Mouse (Mus musculus) 416B (cell line): ENCODE measurements around the gene C1ql2.

Experiments used
- DNase-seq: peaks from one replicate; pipeline ENCODE4 v3.0.0; 2011; ENCODE audit warnings: low read depth

C1ql2 gene

DNA sequence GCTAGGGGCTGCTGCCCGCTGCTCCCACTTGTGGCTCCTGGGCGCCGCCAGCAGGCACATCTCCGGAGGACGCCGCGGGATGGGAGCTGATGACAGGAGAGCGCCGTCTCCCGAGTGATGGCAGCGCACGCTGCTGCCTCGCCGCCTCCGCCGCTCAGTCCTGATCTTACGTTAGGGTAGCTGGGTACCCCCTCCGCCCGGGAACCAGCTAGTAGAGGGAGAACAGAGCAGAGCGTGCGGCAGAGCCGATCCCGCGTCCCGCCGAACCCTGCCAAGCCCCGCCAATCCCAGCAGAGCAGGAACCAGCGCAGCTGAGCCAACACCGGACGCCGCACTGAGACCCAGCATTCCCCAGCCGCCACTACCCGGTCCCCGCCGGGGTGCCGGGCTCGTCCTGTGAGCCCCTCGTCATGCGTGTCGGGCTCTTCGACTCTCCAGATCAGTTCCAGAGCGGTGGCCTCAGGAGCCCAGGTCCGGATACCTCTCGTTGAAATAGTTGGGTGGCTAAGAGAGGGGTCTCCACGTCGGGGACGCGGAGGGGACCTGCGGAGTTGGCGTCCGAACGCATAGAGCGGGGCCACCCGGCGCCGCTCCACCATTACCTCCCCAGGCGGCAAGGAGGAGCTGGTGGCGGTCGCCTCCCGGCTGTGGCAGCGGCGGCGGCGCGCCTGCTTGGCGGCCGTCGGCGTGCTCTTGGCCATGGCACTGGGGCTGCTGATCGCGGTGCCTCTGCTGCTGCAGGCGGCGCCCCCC, at the start of gene C1ql2:
Gene C1ql2, plus strand, starts transcription at position 164 of the 753 bp plus-strand sequence.
- DNase-seq = no peak

DNA sequence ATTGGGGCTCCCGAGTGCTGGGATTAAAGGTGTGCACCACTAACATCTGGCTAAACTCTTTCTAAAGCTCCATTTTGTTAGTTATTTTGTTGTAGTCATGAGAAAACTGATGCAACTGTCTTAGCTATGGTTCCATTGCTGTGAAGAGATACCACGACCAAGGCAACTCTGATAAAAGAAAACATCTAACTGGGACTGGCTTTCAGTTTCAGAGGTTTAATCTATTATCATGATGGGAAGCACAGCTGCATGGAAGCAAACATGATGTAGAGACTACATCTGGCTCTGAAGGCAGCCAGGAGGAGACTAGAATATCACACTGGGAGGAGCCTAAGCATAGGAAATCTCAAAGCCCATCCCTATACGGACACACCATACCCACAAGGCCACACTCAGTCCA, 48.7 kb upstream of the C1ql2 start:
- DNase-seq = no peak

DNA sequence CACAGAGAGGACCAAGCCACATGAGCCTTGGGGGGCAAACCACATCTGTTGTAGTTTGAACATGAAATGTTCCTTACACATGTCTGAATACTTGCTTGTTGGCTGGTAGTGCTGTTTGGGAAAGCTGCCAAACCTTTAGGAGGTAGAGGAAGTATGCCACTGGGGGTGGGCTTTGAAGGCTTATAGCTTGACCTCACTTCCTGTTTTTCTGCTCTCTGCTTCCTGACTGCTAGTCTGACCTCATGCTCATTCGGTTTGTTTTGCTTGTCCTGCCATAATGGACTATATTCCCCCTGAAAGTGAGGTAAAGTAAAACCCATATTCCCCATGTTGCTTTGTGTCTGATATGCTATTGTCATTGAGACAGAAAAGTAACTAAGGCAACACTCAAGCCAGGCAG, 46.6 kb upstream of the C1ql2 start:
- peak; percentile 93 for DNase-seq

DNA sequence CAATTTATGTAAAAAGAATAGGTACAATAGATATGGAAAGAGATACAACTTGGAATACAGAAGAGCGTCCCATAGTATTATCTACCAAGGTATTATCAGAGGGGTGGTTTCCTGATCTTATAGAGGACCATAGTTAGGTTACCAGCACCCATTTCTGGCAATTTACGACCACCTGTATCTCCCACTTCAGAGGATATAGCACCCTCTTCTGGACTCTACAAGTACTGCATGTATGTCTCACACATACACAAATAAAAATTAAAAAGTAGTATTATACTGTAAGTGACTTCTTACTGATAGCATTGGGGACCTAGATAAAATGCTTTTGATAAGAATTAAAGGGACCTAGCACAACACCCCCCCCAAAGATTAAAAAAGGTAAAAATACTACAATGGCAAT, 43.4 kb upstream of the C1ql2 start:
- DNase-seq = no peak

DNA sequence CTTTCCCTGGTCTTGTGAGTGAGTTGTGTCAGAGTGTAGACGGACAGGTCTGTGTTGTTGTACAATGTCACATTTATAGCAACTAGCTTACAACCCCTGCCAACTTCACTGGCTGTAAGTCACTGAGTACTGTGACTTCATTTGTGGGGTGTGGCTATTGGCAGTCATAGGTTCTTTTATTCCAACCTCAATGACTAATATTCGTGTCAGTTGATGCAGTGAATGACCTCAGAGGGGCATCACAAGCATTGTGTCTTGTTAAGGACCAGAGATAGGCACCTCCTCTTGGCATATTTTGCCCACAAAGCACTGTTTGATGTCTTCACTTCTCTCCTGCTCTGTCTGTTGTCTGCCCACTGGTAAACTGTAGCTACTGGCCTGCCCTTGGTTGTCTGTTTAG, 34.6 kb upstream of the C1ql2 start:
- DNase-seq = peak; percentile 57

DNA sequence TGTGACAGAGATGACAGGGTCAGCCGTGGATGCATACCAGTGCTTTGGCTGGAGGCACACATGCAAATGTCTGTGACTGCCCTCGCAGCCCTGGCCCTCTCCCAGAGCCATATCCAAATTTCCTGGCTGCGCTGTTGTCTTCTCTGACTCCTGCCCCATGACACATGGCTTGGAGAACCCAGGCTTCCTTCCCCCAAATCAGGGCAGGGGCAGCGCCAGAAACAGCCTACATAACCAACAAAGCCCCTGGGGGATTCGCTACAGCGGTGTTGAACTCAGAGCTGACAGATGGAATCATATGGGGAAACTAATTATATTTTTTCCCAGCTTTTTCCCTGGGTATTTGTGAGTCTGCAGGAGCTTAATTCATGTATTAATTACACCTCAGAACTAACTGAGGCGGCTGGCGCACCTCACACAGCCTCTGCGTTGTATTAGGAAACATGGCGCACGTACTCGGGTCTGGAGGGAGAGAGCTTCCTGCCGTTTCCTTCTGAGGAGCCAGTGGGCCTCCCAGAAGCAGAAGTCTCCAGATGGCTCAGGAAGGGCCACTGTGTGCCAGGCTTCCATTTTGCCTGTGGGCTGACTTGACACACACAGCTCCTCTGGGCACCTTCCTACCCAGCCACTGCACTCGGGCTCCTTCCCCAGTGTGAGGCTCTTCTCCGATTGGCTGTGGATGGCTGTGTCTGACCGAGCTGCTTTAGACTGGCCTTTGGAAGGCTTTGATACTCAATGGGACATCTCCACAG, 18.9 kb upstream of the C1ql2 start:
- no peak for DNase-seq

DNA sequence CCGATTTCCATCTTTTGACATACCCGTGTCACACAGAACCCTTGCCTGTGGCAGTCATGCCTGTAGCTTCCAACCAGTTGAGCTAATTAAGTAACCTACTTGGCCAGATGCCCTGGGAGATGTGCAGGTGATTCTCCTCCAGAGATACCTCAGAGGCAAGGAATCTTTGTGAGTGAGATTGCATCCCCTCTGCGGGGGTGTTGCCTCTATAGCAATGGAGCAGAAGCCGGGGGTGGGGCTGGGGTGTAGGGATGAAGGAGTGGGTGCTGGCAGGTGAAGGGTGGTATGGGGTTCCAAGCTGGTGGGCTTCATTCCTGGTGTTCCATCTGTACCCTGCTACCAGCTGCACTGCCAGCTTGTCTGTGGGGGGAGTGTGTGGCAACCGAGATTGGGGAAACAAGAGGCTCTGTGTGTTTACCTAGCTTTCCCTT, 17.2 kb upstream of the C1ql2 start:
- DNase-seq = no peak

DNA sequence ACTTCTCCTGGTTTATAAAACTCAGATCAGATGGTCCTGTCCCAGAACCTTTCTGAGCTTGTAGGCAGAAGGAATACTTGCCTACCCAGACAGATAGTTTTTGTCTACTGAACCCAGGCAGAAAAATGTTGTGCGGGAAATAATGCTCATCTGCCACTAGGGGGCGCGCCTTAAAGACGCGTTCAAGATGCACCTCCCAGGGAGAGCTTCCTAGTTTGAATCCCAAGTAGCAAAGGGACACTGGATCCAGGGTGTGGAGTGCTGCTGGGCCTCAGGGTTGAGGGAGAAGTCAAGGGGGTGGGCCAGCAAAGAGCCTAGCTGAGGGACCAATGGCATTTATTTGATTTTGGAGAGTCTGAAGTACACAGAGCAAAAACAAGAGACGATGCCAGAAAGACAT, 12.7 kb upstream of the C1ql2 start:
- DNase-seq = peak; percentile 50

DNA sequence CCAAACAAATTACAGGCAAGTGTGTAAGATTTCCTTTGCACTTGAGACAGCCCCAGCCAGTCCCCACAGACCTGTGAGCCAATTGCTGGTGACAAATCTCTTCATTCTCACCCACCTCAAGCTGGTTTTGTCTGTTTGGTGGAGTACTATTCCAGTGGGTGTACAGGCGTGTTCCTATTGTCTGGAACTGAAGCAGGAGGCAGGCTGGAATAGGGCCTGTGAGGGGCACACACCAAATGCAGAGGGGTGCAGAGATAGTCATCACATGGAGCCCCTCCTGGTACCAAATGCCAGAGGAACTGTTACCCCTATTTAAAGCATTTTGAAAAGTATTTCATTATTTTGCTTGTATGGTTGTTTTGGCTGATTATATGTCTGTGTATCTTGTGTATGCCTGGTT, 12.2 kb upstream of the C1ql2 start:
- DNase-seq = no peak

DNA sequence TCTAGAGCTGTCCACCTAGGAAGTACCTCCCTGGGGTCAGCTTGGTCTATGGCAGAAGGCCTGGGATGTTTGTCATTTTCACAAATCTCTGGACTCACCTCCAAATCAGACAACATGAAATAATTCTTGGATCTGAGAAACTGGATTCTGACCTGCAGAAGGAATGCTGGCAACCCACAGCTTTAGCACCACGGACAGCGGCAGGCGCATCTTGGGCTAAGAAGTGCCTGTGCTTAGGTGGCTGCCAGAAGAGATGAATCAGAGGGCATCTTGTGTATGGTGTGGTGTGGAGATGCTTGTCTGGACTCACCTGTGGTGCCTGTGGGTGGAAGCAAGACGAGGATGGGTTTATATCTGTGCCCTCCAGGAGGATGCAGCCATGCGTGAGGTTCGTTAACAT, 8.5 kb upstream of the C1ql2 start:
- DNase-seq = peak; percentile 43

DNA sequence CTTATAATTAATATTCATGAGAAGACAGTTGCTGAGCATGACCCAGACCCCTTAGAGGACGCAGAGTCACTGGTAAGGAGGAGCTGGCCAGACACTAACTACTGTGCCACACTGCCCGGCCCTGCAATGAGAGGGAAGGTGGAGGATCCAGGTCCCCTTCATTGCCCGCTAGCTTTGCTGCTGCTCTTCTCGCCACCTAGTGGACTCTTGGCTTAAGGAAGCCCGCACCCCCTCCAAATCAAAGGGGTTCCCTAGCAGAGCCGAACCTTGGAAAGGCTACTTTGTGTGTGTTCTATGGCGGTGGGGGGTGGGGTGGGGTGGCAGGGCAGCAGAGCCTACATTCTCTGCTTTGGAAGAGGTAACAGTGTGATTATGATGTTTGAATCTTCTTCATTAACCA, 2.4 kb upstream of the C1ql2 start:
- DNase-seq = peak; percentile 8

DNA sequence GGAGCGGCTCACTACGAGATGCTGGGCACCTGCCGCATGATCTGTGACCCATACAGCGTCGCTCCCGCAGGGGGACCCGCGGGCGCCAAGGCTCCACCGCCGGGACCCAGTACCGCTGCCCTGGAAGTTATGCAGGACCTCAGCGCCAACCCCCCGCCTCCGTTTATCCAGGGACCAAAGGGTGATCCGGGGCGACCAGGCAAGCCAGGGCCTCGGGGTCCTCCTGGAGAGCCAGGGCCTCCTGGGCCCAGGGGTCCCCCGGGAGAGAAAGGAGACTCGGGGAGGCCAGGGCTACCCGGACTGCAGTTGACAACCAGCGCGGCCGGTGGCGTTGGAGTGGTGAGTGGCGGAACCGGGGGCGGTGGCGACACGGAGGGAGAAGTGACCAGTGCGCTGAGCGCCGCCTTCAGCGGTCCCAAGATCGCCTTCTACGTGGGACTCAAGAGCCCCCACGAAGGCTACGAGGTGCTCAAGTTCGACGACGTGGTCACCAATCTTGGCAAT, 842 bp downstream of the C1ql2 start:
- DNase-seq = no peak

DNA sequence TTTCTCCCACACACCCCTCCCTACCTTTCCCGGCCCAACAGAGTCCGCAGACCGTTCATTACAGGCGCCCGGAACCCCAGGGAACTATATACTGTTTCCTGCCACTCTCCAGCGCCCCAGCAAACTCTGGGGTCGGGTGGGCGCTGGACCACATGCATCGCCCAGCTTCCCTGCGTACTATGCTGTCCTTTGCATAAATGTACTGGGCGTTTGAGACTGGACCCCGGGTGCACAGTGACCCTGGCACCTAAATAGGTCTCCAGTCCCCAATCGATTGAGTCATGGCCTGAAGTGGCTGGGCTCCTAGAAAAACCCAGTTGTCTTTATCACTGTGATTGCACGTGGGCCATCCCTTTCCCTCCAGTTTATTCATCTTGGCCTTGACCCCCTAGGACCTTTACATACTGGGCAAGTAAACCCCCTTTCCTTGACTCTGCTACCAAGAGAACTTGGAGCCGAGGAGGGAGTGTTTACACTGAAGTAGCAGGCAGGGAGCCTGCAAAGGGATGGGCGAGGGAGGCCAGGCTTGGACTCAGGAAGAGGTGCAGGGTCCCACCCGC, 1.5 kb downstream of the C1ql2 start:
- no peak for DNase-seq

DNA sequence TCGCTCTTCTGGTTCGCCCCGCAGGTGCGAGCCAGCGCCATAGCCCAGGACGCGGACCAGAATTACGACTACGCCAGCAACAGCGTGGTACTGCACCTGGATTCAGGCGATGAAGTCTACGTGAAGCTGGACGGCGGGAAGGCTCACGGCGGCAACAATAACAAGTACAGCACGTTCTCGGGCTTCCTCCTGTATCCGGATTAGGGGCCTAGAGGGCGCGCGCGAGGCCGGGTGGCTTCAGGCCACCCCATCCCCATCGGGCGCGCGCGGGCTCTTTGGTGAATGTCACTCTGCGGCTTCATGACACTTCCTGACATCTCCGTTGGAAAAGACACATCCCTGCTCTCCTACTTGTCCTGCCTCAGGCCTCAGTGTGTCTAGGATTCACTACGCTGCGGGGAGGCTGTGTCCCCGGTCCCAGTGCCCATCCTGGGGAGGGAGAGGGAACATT, 2.0 kb downstream of the C1ql2 start:
- DNase-seq = no peak

DNA sequence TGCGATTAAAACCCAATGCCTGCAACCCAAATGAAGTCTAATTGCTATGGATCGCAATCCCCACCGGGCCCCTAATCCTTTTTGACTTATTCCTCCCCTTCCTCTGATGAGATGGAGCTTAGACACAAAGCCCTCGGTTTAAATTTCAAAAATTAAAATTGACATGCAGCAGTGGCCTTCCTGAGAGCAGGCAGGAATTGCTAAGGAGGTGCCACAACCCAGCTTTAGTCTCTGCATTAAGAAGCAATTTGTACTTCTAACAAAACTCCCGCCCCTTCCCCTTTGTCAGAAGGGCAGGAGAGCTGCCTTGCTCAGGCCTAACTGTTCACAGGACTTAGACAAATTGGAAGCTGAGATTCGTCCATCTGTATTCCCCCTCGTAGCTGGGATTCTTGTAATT, 4.6 kb downstream of the C1ql2 start:
- no peak for DNase-seq

DNA sequence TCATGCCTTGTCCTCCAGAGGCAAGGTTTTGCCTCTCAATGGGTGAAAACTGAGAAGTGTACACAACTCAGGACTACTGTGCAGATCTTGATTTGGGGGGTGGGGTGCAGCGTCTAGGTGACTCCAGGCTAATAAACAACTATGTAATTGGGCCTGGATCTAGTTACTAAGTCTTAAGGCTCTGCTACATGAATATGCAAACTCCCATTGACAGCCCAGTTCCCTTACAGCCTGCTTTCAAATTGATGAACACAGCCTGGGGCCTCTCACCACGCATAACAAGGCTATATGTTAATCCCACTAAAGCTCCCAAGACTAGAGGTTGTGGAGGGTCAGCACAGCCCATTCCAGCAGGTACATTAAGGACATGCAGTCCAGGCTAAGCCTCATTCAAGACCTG, 14.0 kb downstream of the C1ql2 start:
- DNase-seq = no peak

DNA sequence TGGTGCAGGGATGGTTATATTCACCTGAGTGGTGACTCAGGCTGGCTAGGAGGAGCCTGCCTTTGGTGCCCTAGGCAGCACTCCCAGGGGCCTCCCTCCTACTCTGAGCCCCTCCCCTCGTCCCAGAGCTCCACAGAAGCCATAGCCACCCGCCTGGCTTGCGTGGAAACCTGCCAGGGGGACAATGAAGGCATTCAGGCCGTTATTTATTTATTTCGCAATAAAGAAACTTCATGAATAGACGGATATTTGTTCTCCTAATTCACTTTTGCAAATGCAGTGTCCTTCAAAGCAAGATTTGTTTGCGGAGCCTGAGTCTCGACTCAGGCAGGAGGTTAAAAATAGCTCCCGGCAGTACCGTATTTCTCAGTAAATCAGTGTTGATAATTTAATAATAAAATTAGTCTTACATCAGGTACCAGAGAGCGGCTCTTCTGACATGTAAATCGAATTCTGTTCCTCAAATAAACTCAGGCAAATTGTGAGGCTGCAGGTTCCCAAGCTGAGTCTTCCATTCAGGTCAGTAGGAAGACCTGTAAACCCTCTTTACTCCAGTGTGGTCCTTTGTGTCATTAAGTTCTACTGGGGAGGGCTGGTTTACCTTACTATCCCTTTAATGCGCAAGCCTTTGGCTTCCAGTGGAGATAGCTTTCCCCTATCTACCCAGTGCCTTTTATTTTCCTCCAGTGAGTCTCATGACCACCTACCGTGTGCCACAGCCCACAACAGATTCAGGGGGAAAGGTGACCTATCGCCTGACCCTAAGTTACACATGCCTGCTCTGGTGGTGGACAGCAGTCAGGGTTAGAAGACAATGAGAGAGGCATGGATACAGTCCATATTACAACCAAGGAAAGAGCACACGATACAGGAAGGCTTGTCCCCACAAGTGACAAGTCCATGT, 17.2 kb downstream of the C1ql2 start:
- no peak for DNase-seq

DNA sequence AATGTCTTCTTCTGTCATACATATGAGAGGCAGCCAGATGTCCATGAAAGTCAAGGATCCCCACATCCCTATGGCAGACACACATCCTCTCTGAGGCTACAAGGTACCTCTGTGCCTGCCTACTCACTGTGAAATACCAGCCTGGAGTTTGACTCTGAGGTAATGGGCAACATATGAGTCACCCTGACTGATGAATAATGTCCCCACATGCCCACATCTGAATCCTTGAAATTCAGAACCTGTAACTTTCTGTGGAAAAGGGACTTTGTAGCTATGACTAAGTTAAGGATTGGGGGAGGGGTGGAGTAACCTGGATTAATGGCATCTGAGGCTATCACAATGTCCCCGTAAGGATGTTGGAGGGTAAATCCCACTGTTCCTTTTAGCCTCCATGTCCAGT, 23.3 kb downstream of the C1ql2 start:
- DNase-seq = no peak

DNA sequence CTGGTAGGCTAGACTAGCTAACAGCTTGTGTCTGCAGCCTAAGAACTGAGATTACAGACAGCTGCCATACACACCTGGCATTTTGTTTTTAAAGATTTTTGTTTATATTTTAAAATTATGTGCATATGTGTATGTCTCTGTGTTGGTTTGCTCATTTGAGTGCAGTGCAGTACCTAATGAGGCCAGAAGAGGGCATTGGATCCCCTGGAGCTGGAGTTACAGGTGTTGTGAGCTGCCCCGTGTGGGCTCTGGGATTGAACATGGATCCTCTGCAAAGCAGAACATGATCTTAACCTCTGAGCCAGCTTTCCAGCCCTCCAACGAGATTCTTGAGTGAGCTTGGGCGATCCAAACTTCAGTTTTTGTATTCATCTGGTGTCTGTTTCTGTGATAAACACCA, 27.8 kb downstream of the C1ql2 start:
- DNase-seq = no peak

DNA sequence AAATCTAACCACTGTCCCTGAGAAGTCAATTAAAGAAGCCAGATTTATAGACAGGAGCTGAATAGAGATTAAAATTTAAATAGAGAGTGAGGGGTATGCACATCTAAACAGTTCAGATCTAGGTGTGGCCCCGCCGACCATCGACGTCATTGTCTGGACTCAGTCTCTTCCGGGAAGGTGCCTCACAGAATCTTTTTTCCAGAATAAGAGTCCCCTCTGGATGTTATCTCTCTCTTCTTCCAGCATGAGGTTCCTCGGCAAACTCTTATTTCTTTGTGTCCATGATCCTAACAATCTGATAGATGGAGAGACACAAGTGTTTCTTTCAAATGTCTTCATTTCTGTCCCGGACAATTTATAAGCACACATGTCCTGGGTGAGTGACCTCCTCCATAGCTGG, 33.7 kb downstream of the C1ql2 start:
- no peak for DNase-seq

DNA sequence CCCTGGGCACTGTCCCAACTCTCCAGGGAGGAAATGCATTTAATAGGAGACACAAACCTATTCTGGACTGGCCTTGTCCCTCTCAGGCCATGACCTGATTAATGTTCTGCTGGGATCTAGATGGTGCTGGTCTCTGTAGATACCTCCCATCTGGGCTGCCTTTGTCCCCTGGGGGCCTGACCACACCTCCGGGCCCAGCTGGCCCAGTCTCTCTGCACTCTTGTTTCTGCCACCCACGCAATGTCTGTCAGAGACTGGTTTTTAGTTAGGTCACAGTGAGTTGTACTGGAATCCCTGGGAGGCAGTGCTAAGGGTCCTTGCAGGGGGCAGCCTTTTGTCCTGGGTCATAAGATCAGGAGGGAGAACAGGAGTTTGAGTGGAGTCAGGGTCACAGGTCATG, 34.5 kb downstream of the C1ql2 start:
- no peak for DNase-seq

DNA sequence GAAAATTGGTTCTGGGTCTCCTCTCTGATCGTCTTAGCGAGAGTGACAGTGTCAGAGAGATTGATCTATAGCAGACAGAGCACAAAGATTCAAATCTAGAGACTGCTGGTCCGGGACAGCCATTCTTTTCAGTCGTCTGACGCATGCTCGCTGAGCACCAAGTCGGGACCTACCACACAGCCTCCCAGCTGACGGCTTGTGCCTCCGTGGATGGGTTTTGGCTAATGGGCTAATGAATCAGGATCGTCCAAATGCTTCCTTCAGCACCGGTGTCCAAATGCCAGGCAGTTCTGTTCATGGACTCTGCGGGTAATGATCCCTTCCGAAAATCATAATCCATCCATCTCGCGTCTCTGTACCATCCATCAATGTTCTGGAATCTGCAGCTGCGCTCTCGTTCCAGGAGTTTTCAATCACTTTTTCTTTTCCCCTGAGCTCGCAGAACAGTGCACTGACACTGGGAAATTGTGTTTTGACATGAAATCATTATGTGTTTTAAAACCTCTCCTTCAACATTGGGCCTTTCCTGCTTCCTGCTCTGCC, 44.7 kb downstream of the C1ql2 start:
- DNase-seq = no peak
